Mouse (Mus musculus) urinary bladder, adult 18-20 months (tissue): Measurements from ENCODE around the gene Pip5k1b.
"Not testable (repeated sequence)": the region's sequence is repeated elsewhere in the genome, so short reads cannot be mapped to it uniquely, and the experiment has no call there.

Experiments
- DNase-seq, 2 experiments: peaks; one replicate each; pipeline ENCODE4 v3.0.0; 2022; ENCODE audit warnings: low spot score in 2 of 2, mixed read lengths in 2 of 2

Pip5k1b gene

DNA sequence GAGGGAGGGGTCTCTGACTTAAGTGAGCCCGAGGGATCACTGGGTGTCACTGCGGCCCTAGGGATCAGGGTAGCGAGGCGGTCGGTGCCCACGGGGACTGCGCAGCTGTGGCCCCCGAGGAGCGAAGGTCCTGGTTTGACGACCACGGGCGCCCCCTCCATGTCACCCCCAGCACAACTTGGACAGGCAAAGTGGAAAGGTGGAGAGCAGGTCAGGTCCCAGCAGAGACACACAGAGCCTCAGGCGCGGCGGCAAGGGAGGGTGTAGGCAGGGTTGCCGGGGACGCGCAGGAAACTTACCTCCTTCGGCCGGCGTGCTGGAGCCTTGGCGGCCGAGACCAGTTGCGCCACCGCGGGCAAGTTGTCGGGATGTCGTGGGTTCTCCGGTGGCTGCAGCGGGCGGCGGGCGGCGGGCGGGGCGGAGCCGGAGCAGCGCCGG, at the start of gene Pip5k1b:
Gene Pip5k1b, minus strand, starts transcription at position 407 of the 438 bp plus-strand sequence.
- DNase-seq: peak; percentile 13 to 38

DNA sequence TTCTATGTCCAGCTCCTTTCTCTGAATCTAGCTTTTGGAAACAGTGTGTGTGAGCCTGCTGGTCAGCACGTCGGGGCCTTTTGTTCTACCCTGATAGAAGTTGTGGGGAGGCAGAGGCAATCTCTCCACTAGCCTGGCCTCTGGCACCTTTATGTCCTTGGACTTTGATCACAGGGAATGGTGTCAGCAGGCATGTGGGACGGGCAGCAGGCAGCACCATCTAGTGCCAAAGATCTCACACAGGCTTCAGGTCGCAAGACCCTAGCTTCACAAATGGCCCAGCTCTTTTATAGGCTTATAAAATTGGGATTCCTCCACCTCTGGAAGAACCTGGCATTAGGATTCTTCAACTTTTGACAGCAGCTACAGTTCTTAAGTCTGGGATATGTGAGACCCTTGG, 48.4 kb upstream of the Pip5k1b start:
- DNase-seq: no peak

DNA sequence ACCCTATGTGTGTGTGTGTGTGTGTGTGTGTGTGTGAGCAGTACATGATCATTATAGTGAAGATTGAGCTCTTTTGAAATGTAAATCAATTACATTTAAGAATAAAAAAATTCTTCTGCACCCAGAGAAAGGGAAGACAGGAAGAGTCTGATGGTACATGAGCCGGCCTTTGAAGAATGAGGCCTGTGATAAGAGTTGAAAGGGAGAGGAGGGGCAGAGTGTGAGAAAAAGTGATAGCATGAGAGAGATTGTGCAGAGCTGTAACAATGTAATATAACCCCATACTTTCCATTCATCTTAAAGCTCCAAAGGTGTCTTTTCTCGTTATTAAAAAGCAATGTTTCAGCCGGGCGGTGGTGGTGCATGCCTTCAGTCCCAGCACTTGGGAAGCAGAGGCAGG, 47.8 kb upstream of the Pip5k1b start:
- no peak for DNase-seq

DNA sequence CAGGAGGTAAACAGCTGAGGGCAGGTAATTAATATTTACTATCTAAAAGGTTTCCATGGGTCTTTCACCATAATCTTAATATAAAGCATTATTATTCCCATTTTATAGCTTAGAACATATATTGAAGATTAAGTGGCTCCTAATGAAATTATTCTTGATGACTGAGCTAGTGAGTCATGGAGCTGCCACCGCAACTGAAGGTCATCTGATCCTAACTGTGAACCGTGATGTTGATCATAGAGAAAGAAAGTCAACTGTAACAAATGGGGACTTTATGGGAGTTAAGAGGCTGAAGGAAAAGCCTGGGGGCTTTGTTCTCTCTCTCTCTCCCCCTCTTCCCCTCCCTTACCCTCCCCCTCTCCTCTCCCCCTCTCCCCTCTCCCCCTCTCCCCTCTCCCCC, 31.1 kb upstream of the Pip5k1b start:
- DNase-seq: no peak

DNA sequence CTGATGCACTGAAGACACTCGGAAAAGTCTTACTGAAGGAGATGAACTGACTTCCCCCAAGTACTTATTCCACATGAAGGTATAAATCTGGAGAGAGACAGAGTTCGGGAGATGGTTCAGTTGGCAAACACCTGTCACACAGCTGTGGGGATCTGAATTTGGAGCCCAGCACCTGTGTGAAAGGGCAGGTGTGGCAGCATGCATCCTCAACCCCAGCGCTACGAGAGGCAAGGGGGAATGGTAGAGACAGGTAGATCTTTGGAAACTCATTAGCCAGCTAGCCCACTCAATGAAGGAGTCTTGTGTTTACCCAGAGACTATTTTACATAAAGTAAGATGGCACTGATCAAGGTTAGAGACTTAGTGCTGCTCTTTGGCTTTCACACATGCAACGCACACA, 29.5 kb upstream of the Pip5k1b start:
- DNase-seq: no peak

DNA sequence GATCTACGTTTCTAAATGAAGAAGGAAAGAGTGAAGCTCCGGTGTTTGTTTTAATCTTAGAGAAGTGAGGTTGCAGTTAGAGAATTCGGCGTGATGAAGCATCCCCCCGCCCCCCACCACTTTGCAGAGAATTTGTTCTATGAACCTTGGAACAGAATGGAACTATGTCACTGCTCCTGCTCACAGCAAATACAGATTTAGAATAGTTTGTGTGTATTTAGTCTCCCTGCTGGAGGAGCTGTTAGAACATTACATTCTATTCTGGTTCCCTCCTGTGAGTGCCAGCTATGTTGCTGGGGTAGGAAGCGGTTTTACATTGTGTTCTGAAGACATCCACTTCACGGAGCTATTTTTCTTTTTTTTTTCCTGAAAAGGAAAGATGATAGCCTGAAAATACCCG, 28.3 kb upstream of the Pip5k1b start:
- DNase-seq: no peak

DNA sequence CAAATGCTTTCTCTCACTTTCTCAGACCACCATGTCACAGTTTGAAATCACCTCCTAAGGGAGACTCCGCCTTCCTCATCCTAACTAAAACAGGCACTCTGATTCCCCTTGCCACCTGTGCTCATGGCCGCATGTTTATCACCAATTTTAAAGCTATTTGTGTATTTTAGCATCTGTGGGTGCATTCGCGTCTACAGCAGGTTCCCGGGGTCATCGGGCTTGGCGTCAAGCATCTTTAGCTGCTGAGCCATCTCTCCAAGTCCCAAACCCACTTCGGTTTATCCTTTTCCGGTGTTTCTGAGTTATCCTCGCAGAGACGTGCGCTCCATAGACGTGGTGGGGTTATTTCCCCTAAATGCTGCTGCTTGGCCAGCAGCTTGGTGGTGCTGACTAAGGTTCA, 20.5 kb upstream of the Pip5k1b start:
- no peak for DNase-seq

DNA sequence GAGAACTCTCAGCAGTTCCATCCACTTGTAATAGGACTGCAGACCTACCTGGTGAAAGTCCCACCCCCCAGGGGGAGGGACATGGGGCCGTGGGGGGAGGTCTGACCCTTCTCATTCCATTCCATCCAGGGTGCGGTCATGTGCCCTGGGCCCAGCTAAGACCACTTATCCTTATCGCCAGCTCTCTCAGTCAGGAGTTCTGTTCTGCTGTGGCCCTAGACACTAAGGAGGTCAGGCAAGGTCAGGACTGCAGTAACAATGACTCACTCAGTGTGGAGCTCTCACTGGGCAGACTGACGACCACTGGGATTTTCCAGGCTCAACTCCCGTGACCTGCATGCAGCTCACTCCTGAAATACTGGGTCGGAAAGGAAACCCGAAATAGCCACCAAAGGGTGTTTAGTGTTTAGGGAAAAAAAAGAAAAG, 16.1 kb upstream of the Pip5k1b start:
- no peak for DNase-seq

DNA sequence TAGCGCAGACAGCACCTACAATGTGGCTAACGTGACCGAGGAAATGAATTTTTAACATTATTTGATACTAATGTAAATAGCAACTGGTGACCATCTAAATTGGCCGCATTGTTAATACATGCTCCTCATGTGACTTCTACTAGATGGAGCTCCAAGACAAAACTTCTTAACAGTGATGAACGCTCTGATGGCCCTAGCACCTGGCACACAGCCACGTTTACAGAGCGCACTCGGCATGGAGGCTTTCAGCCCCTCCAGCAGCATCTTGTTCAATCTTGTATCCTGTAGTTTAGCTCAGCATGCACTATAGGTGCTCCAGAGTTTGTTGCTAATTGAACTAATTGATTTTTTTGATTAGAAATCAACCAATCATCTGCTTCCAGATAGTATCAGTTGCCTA, 15.3 kb upstream of the Pip5k1b start:
- DNase-seq: no peak

DNA sequence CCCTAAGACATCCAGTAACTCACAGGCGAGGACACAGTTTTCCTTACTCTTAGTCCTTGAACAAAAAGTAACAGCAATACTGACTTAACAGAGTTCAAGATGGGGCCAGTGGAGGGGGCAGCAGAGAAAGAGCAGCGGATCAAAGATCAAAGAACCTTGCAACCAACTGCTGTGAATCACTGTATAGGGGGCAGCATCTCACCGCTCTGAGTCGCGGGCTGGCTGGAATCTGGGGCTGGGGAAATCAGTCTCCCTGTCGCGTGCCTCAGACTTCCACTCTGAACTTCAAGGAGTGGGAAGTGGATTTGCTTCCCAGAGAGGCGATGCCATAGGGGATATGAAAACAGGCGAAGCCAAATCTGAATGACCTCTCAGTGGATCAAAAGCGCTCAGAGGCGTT, 1.8 kb upstream of the Pip5k1b start:
- DNase-seq: no peak

DNA sequence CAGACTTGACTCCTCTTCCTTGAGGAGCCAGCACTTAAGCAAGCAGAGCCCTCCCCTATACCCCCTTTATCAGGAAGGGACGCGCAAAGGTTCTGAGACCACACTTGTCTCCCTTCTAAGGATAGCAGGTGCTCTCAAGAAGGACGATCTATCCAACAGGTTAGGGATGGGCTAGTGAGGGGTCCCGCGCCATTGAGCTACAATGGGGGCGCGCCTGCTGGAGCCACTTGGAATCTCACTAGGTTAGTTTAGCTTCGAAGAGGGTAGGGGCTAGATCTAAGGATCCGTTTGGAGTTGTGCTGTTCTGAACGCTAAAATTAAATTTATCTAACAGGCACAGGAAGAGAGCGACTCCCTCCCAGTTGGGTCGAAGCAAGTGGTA, 904 bp upstream of the Pip5k1b start:
- no peak for DNase-seq

DNA sequence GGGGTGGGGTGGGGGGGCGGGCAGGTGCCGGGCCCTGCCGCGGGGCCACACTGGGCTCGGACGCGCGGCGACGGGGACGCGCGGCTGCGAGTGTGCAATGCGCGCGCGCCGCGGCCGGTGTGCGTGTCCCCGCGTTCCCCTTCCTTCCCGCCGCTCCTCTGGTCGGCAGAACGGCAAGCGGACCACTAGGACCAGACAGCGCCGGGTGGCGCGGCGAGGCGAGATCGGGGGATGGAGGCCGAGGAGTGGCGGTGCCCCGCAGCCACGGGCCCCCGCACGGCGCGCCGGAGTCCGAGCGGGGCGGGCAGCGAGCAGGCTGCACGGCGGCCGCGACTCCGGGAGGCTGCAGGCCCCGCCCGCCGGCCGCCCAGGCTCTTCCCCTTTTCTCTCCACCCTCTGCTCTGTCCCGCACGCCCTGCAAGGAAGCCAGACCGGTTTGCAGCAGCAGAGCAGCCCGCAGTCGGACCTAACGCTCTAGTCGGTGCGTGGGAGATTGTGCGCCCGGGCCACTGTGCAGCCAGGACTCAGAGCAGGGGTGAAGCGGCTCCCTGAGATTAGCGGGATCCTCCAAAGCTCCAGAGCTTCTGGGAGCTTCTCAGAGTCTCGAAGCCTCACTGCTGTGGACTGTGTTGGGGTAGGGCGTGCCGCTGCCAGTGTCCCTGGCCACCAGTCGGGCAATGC, 372 bp upstream of the Pip5k1b start:
- peak; percentile 48 to 59 for DNase-seq

DNA sequence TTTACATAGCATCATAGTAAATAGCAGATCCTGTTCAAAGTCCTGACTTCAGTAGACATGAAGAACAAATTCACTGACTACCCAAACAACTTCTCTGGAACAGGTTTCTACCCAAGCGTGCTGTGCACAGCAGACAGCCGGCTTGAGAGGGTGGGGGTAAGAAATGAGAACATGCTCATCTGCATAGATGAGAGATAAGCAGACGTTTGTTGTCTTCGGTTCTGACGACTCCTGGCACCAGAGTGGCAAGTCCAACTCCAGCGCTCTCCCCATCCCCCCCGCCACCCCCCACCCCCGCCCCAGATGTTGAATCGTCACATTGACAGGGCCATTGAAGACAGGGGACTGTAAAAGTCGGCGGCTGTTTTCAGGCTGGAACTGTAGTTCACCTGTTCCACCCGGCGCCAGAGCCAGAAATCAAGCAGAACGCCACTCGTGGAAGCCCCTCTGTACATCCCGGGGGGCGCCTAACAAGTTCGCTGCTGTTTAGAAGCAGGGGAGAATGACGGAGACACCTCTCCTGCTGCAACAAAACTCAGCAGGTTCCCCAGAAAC, 684 bp downstream of the Pip5k1b start:
- no peak for DNase-seq

DNA sequence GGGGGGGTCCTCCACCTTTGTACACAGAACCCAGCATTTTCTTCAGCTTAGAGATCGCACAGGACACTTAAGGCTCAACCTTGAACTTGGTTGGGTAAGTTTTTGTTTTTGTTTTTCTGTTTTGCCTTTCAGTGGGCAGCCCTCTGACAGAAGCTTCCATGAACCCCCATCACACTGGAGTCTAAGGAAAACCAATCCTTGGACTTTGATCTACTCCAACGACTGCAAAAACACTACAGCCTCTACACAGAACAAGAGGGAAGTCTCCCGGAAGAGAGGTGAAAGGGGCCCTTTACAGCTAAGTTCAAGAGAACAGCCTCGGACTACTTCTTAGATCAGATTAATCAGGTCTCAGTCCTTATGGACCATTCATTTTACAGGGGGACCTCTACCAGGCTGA, 1.2 kb downstream of the Pip5k1b start:
- no peak for DNase-seq

DNA sequence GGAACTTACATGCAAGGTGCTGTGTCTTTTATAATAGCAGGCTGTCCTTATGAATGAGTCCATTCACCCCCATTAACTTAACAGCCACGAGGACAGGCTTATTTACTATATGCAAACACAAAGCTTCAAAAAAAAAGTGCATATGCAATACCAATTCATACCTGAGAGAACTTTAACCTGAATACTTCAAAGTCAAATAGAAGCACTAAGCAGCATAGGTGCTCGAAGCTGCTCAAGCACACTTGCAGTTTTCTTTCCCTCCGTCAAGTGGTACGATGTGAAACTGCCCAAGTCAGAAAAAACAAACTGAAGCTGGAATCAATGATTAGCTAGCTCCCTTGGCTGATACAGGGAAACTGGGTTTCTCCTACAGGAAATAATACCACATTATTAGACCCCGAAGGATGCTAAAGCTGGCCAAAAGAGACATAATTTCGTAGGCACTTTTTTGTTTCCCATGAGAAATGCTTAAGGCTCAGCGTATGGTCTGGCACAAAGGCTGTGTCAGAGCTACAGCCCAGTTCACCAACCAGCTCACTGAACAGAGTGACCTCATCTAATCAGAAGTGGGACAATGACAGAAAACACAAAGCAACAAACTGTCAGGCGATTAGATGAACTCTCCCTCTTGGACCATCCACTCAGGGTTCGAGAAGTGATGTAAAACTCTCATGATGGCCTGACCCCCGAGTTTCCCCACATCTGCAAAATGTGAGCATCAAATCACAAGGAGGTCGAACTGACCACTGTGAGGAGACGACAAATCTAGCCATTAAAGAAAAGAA, 2.2 kb downstream of the Pip5k1b start:
- no peak for DNase-seq

DNA sequence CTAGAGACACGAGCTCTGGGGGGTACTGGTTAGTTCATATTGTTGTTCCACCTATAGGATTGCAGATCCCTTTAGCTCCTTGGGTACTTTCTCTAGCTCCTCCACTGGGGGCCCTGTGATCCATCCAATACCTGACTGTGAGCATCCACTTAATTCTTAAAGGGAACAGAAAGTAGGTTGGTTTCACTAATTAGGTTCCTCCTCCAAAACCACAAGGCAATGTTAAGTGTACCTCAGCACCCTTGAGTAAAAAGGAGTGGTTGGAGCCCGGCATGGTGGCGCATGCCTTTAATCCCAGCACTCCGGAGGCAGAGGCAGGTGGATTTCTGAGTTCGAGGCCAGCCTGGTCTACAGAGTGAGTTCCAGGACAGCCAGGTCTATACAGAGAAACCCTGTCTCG, 3.0 kb downstream of the Pip5k1b start:
- not testable (repeated sequence) for DNase-seq

DNA sequence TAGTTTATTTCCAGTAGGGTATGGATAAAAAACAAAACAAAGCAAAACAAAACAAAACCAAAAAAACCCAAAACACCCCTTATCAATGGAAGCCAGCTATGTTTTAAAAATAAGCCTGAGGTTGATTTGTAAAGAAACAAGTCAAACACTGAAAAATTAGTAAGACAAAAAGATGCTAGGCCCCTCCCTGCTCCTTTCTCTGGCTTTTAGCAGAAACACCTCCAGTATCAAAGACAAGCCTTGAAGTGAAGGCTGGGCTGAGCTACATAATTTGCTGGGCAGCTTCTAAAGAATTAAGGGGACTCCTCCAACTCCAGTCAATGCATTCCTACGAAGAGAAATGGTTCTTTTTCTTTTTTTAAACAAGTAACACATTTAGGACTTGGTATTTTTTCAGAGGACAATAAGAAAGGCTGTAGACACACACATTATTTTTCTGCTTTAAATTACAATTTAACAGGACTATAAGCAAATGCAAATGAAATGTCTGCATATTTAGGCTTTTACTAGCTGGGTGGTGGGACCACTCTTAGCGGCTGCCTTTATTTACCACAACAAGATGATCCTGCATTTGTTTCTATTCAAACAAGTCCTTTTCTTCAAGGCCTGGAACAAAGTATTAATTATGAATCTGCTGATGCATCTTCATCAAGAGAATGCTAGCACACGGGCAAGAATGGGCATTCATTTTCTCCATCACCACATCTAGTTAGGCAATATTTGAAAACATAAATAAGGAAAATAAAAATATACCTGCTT, 4.3 kb downstream of the Pip5k1b start:
- DNase-seq: no peak

DNA sequence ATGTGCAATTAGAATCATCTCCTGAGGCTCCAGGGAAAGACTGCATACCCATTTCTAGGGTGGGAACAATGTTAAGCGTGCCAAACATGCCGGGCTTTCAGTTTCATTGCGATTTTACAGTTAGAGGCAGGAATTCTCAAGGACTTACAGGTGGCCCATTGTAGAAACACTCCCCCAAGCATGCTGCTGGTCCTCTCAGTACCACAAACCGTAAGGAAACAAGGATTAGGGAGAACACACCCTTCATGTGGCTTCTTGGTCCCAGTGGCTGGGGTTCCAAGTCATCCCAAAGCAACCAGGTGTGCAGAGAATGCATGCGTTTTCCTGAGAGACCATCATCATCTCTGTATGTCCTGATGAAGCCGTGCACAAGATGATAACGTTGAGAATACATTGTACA, 4.9 kb downstream of the Pip5k1b start:
- no peak for DNase-seq

DNA sequence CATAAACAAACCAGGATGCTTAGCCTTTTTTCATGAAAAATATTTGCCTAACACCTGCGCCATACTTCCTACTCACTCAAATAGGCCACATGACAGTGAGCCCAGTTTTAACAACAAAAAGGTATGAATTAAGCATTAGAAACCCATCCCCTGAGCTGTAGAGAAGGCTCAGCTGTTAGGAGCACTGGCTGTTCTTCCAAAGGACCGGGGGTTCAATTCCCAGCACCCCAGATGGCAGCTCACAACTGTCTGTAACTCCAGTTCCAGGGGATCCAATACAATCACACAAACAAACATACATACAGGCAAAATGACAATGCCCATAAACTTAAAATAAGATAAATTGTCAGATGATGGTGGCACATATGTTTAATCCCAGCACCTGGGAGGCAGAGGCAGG, 5.7 kb downstream of the Pip5k1b start:
- no peak for DNase-seq

DNA sequence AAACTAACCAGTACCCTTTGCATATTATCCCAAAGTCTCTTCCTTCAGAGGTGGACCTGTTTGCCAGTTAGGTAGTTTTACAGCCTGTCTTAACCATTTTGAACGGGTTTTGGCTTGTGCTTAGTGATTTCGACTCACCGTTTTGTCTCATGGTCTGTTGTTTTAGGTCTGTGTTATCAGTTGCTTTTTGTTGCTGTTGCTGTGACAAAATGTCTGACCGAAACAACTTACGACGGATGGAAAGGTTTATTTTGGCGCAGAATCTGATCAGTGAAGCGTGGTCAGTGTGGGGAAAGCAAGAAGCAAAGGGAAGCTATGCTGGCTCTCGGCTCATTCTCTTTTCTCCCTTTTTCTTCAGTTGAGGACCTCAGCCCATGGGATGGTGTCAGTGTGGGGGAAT, 7.3 kb downstream of the Pip5k1b start:
- no peak for DNase-seq

DNA sequence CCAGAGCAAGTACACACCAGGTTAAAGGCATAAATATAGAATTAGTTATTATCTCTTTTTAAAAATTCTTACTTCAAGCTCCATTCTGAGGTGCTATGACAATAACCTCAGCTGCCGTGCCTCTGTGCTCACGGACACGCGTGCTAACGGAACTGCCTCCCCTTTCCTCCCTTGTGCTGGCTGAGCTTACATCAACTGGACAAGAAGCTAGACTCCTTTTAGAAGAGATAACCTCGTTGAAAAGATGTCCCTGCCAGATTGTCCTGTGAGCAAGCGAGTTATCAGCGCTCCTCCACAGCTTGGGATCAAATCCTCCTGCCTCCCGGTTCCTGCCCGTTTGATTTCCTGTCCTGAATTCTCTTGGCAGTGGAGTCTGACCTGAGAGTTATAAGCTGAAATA, 9.5 kb downstream of the Pip5k1b start:
- DNase-seq: no peak
